Mouse (Mus musculus) myocyte (in vitro differentiated cells): Measurements from ENCODE around the gene Shroom3.

Experiments used
- CEBPB ChIP-seq: IDR thresholded peaks from 2 replicates; pipeline ENCODE4 v1.6.1; 2011; ENCODE audit warnings: mild to moderate bottlenecking, moderate library complexity; ENCODE audit not compliant: poor library complexity, insufficient read depth, severe bottlenecking
- E2F4 ChIP-seq: IDR thresholded peaks from one replicate; pipeline ENCODE4 v1.6.1; 2011; ENCODE audit warnings: mild to moderate bottlenecking, control low read depth, moderate library complexity; ENCODE audit not compliant: insufficient read depth
- MAX ChIP-seq: IDR thresholded peaks from one replicate; pipeline ENCODE4 v1.6.1; 2011; ENCODE audit warnings: low read depth, mild to moderate bottlenecking, control low read depth
- POLR2A ChIP-seq: IDR thresholded peaks from one replicate; pipeline ENCODE4 v1.6.1; 2011; ENCODE audit warnings: low read depth, mild to moderate bottlenecking, control low read depth, moderate library complexity; ENCODE audit not compliant: insufficient read length
- SRF ChIP-seq: IDR thresholded peaks from one replicate; pipeline ENCODE4 v1.6.1; 2011; ENCODE audit warnings: low read depth; ENCODE audit not compliant: control insufficient read depth, insufficient read length
- TCF12 ChIP-seq: IDR thresholded peaks from one replicate; pipeline ENCODE4 v1.6.1; 2011; ENCODE audit warnings: mild to moderate bottlenecking, control low read depth; ENCODE audit not compliant: poor library complexity, insufficient read depth, severe bottlenecking

GRCm38 (mm10) chr5:92778395-92778794, 95.2 kb downstream of the Shroom3 start:
- TF ChIP-seq CEBPB, result no peak
- TF ChIP-seq TCF12, result no peak
- no peak for TF ChIP-seq POLR2A
- TF ChIP-seq E2F4, result no peak
- TF ChIP-seq MAX, result no peak
- no peak for TF ChIP-seq SRF
